Mouse (Mus musculus): ENCODE measurements around the gene BC030499. TPM values are rescaled to one million over a fixed set of nuclear protein-coding genes. Genes with fewer than 3 reads are reported as not detected.
"Not testable (repeated sequence)": the region's sequence is repeated elsewhere in the genome, so short reads cannot be mapped to it uniquely, and the experiment has no call there.

BC030499 gene
- under 1 TPM; 0.50 to 0.62 TPM for total RNA-seq (2021)

- intact Hi-C loops (cut with DNase I), result no loop called here
These were observed at the start of gene BC030499 for GRCm38 (mm10) chr11:78290654-78291053. TSS of gene BC030499 (plus strand) at chr11:78290841.

DNA sequence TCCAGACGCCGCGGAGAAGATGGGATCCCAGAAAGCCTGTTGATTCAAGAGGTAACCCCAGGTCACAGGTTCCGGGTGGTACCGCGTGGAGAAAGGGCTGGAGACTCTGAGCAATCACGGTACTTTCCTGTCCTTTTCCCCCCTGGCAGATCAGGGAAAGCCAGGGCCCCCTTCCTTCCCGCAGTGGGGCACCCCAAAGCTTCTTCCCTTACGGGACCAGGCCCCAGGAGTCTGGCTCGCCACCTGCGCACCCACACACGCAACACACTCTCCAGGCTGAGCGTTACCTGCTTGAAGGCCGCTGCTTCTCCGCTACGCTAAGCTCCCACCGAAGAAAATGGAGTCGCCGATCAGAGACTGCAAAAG, 45.4 kb upstream of the BC030499 start:
- DNase-seq, result no peak
- intact Hi-C loops (cut with DNase I), result no loop called here

More at GRCm38 (mm10) chr11:78290654-78291053, at the start of gene BC030499:
- DNase-seq, result no peak

GRCm38 (mm10) chr11:78245627-78246317, 44.9 kb upstream of the BC030499 start, which contains the start of the genes Sdf2 and Supt6:
TSS of gene Sdf2 (plus strand) at chr11:78245746.
TSS of gene Supt6 (minus strand) at chr11:78245987.
- peak; percentile 90 to 93 for DNase-seq
- intact Hi-C loops (cut with DNase I), result loop anchor here (2.0 kb wide), 1 partner anchor 15 kb away; the partner anchor contains the start of gene 2610507B11Rik

DNA sequence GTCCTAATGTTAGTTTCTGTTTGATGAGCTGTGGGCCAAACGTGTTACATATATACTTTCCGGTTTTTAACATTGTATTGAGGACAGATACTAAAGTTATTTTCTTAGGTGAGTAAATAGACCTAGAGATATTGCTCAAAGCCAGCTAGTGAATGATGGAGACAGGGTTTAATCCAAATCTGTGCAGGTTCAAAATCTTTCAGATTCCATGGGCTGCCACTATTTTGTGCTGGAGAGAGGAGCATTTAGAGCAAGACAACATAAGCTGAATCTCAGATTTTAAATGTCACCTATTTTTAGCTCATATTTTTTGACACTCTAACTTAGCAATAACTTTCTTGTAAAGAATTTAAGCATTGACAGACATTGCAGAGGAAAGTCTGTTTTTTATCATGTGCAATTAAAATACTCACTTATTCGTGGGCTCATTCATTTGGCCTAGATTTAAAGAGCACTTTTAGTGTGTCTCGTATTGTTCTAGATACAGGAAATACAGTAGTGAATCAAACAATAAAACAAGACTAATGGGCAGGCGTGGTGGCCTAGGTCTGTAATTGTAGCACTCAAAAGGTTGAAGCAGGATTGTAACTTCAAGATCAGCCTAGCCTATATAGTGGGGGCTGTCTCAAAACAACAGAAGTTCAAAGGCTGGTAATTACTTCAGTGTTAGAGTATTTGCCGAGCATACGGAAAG, 44.2 kb upstream of the BC030499 start:
- intact Hi-C loops (cut with DNase I), result loop anchor here (2.0 kb wide), 1 partner anchor 14 kb away; the partner anchor contains the start of gene 2610507B11Rik
- no peak for DNase-seq

DNA sequence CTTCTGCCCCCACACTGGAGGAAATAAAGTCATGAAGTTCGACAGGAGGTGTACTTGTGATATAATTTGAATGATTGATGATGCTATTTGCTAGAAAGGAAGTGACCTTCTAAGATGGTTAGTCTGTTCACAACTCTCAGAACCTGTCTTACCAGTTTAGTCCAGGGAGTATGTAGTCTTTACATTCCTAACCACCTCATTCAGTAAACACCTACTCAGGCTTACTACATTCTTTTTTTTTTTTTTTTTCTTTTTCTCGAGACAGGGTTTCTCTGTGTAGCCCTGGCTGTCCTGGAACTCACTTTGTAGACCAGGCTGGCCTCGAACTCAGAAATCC, 43.7 kb upstream of the BC030499 start:
- DNase-seq, result no peak
- intact Hi-C loops (cut with DNase I), result loop anchor here (2.0 kb wide), 1 partner anchor 14 kb away; the partner anchor contains the start of gene 2610507B11Rik

- DNase-seq, result no peak
- intact Hi-C loops (cut with DNase I), result loop anchor here (2.0 kb wide), 1 partner anchor 13 kb away; the partner anchor contains the start of gene 2610507B11Rik
These were observed 42.9 kb upstream of the BC030499 start for GRCm38 (mm10) chr11:78247727-78248140.

DNA sequence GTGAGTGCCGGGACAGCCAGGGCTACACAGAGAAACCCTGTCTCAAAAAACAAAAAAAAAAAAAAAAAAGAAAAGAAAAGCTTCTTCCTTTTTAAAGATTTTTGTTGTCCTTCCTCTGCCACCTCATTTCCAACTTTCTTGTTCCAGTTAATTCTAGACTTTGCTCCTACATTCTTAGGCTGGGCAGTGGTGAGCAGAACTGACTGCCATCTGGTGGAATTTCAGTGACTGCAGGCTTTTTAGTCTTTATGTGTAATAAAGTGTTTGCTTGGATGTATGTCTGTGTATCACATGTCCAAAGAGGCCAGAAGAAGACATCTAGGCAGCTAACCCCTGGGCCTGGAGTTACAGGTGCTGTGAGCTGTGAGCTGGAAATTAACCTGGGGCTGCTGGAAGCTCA, 34.0 kb upstream of the BC030499 start:
- no peak for DNase-seq
- intact Hi-C loops (cut with DNase I), result no loop called here

- DNase-seq, result no peak
- intact Hi-C loops (cut with DNase I), result loop anchor here (2.0 to 5.0 kb wide), 3 partner anchors 14 to 87 kb away; partner anchors contain the start of gene Pigs
These were observed 30.0 kb upstream of the BC030499 start for GRCm38 (mm10) chr11:78260489-78261258.

- DNase-seq, result peak; percentile 92
- intact Hi-C loops (cut with DNase I), result loop anchor here (2.0 to 5.0 kb wide), 3 partner anchors 15 to 86 kb away; partner anchors contain the start of gene Pigs
These were observed 29.0 kb upstream of the BC030499 start, which contains the start of gene 2610507B11Rik for GRCm38 (mm10) chr11:78261380-78262352. TSS of gene 2610507B11Rik (plus strand) at chr11:78261752.

DNA sequence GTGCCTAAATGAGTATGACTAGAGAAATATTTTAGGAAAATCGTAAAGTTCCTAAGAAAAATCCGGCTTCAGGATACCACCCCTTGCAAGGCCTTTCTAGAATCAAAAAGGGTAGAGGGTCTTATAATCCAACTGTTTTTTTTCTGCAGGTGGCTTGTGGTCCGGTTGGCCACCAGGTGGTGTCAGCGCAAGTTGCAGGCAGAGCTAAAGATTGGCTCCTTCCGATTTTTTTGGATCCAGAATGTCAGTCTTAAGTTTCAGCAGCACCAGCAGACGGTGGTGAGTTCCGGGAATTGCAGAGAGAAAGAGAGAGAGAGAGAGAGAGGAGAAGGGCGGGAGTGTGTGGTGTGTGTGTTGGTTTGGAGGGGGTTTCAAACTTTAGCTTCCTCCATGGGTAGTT, 28.1 kb upstream of the BC030499 start:
- peak; percentile 48 to 49 for DNase-seq
- intact Hi-C loops (cut with DNase I), result loop anchor here (5.0 kb wide), 2 partner anchors 65 to 85 kb away; partner anchors contain the start of gene Pigs

DNA sequence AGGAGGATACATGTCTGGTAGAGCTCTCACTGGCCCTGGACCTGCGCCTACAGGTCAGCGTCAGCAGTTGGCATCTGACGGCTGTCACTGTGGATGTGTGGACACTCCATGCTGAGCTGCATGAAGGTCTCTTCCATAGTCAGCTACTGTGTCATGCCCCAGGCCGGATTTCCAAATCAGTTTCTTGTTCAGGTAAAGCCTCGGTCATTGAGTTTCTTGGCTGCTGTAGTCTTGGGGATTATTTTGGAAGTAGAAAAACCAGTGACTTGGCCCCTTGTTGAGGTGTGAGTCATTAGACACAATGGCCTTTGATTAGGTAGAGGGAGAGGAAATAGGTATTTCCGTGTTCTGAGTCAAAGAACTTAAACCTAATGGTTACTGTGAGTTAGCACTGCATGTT, 25.1 kb upstream of the BC030499 start:
- DNase-seq, result no peak
- intact Hi-C loops (cut with DNase I), result no loop called here

DNA sequence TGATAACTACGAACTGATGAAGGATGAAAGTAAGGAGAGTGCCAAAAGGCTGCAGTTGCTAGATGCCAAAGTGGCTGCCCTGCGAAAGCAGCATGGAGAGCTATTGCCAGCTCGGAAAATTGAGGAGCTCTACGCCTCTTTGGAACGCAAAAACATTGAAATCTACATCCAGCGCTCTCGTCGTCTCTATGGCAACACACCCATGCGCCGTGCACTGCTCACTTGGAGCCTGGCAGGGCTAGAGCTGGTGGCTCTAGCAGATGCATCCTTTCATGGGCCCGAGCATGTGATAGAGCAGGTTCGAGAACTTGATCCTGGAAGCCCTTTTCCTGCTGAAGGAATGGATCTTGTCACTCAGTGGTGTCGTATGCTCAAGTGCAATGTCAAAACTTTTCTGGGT, 18.7 kb upstream of the BC030499 start:
- no peak for DNase-seq
- intact Hi-C loops (cut with DNase I), result no loop called here

GRCm38 (mm10) chr11:78275596-78275995, 15.0 kb upstream of the BC030499 start:
- intact Hi-C loops (cut with DNase I), result no loop called here

GRCm38 (mm10) chr11:78276169-78276568, 14.5 kb upstream of the BC030499 start:
- intact Hi-C loops (cut with DNase I); DNase-seq: not testable (repeated sequence)

More at GRCm38 (mm10) chr11:78275596-78275995, 15.0 kb upstream of the BC030499 start:
- no peak for DNase-seq

DNA sequence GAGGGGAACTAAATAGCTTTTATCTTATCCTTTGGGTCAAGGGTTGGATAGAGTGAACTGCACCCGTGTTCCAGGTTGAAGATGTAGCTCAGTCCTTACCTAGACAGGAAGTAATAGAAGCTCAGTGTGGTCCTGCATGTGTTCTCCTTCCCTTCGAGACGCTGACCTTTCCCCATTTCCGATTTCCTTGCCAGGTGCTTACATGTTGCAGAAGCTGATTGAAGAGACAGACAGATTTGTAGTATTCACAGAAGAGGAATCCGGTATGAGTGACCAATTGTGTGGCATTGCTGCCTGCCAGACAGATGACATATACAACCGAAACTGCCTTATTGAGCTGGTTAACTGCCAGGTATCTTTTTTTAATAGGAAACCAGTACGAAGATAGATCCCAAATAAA, 11.8 kb upstream of the BC030499 start:
- intact Hi-C loops (cut with DNase I), result no loop called here
- DNase-seq, result no peak

GRCm38 (mm10) chr11:78279586-78279985, 11.1 kb upstream of the BC030499 start:
- intact Hi-C loops (cut with DNase I), result no loop called here
- DNase-seq, result no peak

DNA sequence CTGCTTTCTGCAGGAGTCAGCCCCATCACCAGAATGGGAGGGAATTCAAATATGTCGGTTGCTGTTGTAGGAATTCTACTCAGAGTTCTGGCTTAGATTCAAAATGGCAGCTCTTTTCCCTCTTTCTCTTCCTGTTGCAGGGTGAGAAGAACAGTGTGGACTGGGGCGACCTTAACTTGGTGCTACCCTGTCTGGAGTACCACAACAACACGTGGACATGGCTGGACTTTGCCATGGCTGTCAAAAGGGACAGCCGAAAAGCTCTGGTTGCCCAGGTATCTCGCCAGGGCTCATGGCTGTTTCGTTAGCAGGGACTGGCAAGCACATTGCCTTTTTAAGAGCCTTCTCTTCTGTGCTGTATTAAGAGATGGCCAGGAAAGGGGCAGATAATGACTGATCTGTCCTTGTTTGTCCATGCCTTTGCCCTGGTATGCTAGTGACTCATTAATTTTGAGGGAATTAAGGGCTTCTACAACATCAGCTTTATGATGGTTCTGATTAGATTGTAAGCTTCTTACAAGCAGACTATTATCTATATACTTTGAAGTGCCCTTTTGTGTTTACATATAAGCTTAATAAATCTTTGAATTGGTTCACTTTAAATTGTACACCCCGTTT, 1.4 kb upstream of the BC030499 start:
- DNase-seq, result no peak
- intact Hi-C loops (cut with DNase I), result no loop called here

DNA sequence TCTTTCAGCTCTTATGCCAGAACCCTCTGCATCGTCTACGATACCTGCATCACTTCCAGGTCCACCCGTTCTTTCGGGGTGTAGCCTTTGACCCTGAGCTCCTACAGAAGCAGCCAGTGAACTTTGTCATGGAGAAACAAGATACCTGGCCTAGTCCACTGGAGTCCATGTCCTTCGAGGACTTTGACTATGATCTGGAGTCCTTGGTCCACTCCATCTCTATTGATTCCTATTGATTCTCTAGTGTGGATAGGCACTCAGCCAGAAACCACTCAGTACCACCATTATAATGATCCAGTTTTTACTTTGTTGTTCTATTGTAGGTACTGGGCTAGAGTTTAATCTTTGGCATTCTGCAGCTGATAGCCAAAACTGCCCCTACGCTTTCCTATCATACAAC, 3.9 kb downstream of the BC030499 start:
- no peak for DNase-seq
- intact Hi-C loops (cut with DNase I), result no loop called here

- DNase-seq, result no peak
- intact Hi-C loops (cut with DNase I), result no loop called here
These were observed 10.3 kb downstream of the BC030499 start for GRCm38 (mm10) chr11:78300917-78301316.

Measured in heart, postnatal 36 days (tissue).